Mouse (Mus musculus) right cerebral cortex, postnatal 14 days (tissue): ENCODE data around the gene Xpo1.
"Not testable (repeated sequence)": the region's sequence is repeated elsewhere in the genome, so short reads cannot be mapped to it uniquely, and the experiment has no call there.

Experiments
- DNase-seq: peaks from one replicate; pipeline ENCODE4 v3.0.0; 2022

Gene Xpo1

DNA sequence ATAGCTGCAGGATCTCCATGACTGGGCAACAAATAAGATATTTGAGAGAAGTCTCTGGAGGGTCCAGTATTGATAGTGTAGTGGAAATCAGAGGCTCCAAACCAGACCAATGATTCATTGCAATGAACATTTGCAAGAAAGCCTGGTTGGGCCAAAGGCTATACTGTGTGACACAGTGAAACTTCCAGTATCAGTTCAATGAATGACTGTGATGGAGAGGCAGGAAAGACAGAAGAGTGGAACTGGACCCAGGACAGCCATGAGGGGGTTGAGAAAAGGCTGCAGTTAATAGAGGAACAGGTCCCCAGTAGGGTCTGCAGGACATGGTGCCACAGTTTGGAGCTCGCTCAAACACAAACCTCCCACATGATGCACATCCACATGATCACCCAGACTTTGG lies 44.1 kb downstream of the Xpo1 start:
- DNase-seq, result no peak

DNA sequence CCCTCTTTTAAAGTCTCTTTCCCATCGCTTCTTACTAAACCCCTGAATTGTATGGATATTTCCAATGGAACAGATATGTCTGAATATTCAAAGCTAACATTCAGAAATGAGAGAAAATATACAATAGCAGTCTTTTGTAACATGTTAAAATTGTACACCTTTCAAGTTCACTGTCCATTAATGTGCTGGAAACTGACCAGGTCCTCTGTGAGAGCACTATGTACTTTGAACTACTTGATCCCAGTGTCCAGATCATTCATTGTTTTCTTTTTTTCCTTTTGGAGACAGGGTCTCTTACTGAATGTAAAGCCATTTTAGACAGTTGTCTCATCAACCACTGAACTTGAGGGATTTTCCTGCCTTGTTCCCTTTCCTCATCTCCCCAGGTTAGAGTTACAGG lies 47.3 kb downstream of the Xpo1 start:
- no peak for DNase-seq

DNA sequence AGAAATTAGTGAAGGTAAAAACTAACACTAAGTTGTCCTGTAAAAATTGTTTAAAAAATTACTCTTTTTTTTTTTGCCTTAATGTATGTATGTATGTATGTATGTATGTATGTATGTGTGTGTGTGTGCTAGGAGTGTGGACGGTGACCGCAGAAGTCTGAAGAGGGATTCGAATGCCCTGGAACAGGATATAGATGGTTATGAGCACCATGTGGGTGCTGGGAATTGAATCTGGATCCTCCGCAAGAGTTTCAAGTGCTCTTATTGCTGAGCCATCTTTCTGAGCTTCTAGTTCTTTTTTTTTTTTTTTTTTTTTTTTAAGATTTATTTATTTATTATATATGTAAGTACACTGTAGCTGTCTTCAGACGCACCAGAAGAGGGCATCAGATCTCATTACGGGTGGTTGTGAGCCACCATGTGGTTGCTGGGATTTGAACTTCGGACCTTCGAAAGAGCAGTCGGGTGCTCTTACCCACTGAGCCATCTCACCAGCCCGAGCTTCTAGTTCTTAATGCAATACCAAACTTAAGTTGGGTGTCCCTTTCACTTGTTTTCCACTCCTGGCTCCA lies 49.3 kb downstream of the Xpo1 start:
- DNase-seq, result not testable (repeated sequence)

DNA sequence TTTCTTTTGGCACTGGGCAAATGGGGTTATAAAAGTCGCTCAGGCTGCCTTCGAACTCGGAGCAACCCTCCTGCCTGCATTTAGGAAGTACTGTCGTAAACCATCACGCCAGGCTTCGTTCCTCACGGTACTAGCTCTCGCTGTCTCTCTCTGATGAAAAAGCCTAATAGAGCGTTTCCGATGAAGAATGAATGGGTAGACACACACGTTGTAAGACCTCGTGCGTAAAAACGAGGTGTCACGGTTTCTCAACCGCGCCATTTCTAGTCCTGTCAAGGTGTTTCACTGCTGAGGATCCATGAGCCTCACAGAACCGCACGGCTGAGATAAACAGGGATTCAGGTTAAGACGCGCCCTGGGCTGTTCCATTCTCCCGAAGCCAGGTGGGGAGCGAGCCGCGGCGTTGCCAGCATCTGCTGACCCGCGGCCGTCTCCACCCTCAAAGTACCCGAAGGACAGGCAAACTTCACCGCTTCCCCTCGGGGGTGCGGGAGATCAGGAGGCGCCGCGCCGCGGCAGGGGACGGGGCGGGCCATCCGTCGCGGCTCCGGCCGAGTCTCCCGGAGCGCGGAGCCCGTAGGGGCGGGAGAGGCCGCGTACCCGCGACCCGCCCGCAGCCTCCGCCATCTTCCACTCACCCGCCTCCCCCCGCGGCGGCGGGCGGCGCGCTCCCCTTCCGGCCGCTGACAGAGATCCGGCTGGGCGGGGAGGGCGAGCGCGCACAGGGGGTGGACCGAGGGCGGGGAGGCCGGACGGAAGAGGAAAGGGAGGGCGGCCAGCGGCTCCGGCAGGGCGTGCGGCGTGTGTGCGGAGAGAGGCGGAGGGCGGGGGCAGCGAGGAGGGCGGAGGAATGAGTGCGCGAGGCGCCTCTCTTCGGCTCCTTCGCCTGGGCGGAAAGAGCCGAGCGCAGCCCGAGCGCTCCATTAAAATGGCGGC lies 50.1 kb downstream of the Xpo1 start:
- peak; percentile 97 for DNase-seq

DNA sequence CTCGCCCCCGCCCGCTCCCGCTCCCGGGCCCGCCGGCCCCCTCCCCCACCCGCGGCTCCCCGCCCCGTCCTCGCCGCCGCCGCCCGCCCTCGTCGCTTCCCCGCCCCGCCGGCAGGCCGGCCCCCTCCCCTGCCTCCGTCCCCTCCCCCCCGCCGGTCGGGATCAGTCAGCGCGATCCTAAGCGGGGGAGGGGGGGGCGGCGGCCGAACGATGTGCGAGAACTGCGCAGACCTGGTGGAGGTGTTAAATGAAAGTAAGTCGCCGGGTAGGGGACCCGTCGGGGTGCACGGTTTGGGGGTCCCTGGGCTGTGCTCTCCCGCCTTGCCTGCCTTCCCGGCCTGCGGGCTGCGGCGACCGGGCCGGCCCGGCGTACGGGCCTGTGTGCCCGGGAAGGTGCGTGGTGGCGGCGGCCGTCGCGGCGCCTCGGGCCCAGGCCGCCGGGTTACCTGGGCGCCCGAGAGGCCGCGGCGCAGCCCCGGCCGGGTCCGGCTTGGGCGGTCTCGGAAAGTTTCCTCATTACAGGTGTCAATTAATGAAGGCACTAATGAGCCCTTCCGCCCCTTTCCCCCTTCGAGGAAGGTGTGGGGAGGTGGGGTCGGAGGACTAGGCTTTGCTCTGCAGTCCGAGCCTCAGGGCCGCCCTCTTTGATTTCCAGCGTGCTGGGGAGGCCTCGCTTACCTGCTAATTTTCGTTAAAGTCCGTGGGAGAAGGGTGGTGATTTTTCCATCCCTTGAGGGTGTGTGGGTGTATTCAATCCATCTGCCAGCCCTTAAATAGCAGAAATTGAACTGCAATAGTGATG lies 51.1 kb downstream of the Xpo1 start, which contains the start of gene Usp34:
Usp34 (plus strand) TSS at position 132 of the 802 bp plus-strand sequence.
- peak; percentile 72 for DNase-seq

DNA sequence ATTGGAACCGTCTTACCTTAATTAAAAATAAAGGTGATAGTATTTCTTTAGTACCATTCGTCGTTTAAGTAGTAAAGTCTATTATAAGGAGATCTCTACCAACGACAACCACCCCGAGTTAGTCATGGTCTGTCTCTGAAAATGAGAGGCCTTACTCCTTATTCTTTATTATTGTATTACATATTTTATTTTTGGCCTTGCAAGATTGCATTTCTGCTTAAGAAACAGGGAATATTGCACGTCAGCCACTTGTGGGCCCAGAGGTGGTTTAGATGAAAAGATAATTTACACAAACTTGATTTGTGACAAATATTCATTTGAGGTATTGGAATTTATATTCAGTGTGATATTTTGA lies 51.7 kb downstream of the Xpo1 start:
- DNase-seq, result no peak

DNA sequence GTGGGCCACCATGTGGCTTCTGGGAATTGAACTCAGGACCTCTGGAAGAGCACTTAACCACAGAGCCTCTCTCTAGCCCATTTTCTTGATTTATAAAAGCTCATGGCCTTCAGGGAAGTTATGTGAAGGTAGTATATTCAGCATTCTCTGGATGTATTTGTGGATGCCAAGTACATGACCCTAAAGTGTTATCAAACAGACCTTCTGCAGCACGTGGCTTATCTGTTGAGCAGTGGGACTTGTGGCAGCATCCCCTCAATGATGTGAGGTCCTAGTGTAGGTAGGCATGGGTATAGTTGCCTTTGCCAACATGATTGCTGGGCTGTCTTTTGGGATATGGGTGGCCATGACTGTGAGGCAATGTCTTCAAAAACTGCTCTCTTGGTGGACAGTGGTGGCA lies 57.7 kb downstream of the Xpo1 start:
- no peak for DNase-seq

DNA sequence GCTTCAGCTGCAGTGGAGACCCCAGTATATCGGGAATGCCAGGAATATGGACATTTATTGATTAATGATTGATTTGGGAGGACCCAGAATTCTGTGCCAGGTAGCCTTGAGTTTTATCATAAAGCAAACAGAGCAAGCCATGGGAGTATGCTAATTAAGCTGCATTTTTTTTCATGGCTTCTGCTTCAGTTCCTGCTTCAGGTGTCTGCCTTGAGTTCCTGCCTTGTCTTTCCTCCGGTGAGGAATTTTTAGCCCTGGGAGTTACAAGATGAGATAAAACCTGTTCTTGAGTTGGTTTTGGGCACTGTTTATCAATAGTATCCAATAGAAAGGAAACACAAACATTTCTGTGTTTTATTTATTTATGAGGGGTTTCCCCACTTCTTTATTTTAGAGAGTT lies 73.6 kb downstream of the Xpo1 start:
- DNase-seq, result no peak

DNA sequence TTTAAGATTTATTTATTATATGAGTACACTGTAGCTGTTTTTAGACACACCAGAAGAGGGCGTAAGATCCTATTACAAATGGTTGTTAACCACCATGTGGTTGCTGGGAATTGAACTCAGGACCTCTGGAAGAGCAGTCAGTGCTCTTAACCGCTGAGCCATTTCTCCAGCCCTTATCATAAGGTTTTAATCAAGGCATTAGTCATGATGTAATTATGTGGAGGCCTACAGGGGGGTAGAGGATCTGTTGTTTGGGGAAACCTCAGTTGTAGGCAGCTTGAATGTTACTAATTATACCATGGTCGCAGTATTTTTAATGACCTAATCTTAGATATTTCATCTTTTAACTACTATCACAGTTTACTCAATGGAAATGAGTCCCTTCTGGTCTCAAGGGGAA lies 76.3 kb downstream of the Xpo1 start:
- DNase-seq, result no peak

DNA sequence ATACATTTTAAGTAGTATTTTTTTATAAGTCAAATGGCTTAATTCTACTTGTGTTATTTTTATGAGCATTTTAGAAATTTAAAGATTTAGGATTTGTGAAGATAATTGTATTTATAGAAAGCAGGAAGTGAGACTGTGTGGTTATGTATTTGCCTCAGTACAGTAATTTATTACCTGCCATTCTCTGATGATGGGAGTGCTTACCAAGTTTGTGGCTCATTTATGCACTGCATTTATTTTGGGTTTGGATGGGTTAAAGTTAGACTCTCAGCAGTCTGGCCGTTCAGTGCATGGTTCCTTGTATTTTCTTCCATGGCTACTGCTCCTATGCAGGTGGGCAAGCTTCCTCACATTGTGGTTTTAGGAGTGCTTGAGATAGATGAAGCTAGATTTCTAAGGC lies 79.3 kb downstream of the Xpo1 start:
- DNase-seq, result no peak
